Mouse (Mus musculus): Measurements from ENCODE around the gene Trrap.
A peak's percentile ranks its signal among the peaks of the same experiment; 100 is the strongest.
"Not testable (repeated sequence)": the region's sequence is repeated elsewhere in the genome, so short reads cannot be mapped to it uniquely, and the experiment has no call there.

Trrap gene

DNA sequence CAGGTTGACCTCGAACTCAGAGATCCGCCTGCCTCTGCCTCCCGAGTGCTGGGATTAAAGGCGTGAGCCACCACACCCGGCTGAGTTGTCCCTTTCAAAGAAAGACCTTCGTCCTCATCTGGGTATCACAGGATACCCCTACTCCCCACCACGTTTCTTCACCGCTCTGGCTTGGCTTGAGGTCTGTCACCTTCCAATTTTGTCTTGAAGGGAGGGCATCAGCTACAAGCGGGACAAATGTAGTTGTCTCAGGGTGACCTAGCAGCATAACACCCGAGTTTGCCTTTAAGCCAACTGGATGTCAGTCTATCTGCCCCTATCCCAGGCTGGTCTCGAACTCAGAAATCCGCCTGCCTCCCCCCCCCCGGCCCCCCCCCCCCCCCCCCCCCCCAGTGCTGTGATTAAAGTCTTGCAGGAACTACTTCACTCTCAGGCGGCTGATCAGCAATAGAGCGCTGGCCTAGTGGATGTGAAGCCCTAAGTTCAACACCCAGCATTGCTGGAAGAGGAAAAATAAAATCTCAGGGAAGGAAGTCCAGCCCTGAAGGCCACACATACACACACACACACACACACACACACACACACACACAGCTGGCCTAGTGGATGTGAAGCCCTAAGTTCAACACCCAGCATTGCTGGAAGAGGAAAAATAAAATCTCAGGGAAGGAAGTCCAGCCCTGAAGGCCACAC, at the start of gene Trrap:
Trrap (plus strand) TSS at position 627 of the 693 bp plus-strand sequence.
- not testable (repeated sequence) for DNase-seq

DNA sequence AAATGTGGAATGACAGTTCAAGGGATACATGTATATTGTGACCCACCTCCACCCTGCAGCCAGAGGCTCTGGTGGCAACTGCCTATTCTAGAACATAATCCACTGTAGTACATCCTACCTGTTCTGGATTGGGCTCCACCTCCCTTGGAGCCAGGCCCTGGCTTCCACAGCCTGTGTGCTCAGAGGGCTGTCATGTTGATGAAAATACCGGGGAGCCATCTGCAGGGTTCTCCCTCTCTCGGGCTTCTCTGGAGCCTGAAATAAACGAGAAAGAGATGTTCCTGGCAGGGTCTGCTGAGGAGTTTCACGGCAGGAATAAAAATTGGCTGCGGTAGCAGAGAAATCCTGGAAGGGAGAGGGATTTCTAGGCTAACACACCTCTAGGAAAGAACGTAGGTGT, 47.8 kb upstream of the Trrap start:
- DNase-seq = peak; percentile 74

DNA sequence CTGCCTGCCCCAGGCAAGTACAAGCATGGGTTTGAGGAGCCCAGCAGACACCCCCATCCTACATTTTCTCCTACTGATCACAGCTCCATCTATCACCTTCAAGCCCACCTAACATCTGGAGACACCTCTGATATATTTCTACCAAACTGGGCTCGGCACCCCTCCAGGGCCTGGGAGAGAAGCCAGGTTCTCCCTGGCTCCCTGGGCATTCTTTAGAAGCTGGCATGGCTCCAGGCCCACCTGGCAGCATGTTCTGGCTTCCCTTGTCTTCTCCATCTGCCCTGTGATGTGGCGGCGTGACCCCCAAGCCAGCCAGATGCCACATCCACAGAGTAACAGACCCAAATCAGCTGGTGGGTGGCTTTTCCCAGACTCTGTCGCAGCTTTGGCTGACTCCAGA, 47.3 kb upstream of the Trrap start:
- DNase-seq = peak; percentile 48

DNA sequence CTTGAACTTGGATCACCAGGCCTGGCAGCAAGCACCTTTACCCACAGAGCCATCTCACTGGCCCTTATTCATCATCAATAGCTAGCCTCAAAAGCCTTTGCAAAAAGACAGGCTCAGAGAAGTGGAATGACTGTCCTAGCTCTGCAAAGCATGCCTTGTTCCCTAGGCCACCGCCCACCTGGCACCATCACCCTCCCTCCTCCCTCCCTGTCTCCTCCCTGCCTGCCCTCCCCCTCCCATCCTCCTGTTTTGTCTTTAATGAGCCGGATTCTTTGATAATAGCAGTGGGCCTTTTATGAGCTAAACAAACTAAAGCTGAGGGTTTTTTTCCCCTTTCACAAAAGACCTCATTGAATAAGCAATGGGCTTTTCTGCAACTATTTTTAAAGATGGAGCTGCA, 42.6 kb upstream of the Trrap start:
- no peak for DNase-seq

DNA sequence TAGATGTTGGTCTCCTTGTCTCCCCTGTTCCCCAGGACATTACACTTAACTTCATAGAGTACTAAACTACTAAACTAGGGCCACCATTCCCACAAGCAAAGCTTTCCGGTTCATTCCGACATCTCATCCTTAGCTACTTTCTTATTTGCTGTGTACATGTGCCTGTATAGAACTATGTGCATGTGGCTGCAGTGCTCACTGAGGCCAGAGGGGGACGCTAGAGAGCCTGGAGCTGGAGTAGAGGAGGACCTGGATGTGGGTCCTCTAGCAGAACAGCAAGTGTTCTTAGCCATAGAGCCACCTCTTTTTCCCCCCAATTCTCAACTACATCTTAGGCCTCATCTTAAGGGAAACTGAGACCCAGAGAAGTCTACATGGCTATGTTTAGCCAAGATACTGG, 42.0 kb upstream of the Trrap start:
- no peak for DNase-seq

DNA sequence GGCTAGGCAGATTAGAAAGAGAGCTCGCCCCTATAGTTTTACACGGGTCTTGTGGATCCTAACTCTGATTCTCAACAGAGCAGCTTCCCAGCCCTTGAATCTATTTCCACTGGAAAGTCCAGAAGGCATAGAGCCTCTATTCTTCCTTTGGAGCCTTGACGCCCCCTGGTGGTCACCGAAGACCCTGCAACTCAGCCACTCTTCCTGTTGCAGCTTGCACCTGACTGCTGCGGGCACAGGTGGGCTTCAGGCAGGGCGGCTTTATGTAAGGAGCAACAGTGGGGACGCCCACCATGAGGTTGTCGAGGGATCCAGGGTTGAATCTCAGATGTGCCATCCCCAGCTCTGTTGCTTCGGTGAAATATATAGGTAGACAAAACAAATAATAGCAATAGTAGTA, 40.4 kb upstream of the Trrap start:
- DNase-seq = peak; percentile 73

DNA sequence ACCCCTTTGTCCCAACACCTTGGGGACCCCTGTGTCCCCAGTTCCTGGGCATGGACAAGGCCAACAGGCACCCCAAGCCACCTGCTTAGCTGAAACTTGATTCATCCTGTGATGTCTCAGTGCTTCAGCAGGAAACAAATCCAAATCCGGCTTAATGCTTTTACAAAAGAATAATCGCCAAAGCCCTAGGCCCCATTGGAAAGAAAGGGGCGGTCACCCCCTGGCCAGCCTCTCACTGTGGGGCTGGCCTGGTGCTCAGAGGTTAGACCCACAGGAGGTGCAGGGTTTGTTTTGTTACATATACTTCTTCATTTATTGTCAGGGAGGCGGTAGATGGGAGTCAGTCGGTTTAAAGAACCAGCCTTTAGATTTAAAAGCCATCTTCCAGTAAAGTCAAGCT, 39.3 kb upstream of the Trrap start:
- no peak for DNase-seq

DNA sequence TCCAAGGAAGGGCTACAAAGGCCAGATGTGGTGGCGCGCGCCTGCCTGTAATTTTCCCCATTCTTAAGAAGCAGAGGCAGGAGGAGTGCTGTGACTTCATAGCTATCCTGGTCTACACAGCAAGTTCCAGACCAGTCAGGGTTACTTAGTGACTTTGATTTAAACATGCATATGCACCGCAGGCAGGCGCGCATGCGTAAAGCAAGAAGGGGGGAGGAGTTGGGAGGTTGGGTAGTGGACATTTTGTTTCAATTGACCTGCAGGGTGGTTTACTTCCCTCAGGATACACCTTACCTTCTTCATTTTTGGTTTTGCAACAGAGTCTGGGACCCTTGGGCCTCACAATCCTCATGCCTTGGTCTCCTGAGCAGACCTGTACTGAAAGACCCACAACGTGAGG, 38.3 kb upstream of the Trrap start:
- DNase-seq = no peak

DNA sequence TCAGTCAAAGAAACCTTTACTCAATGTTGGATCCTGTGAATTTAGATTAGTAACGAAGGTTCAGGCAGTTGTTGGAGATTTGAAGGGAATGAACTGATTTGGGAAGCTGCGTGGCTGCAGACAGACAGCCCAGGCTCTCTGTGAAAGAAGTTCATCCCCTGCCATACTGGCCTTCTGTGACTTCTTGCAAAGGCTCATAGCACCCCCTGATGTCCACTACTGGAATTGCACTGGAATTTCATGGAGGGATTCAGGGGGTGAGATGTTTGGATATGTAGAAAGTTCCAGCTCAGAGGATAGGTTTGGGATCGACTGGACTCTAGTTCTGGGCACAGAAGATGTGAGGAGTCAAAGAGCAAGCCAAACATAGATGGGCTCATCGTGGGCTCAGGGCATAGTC, 33.6 kb upstream of the Trrap start:
- DNase-seq = peak; percentile 65

DNA sequence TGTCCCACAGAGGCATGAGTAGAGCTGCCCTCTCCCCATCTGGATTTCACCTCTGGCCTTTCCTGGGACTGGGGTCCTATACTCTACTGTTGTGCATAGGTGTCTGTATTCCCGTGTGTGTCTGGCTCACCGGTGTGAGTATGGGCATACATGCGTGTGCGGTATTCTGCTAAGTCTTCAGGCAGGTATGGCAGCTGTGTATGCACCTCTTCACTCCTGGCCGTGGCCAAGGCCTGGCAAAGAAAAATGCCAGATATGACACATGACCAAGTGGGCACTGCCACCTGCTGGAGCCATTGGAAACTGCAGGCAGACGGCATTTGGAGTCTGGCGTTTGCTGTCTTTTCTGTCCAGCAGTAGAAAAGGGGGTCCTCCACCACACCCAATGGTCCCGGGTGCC, 32.6 kb upstream of the Trrap start:
- peak; percentile 70 for DNase-seq

DNA sequence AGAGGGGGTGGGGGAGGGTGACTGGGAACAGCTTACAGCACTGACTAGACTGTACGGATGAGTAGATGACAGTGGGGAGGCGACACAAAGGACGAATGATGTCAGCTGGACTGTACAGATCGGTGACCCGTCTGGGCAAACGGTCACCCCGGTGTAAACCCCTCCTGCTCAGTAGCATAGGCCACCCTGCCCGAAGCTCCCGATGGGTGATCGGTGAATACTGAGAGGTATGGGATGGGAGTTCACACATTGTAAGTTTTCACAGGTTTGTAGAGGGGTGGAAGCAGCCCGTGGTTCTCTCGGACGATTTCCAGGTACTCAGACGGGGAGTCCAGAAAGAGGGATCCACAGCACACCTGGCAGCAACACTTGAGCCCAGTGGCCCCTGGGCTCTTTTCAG, 30.4 kb upstream of the Trrap start:
- DNase-seq = no peak

DNA sequence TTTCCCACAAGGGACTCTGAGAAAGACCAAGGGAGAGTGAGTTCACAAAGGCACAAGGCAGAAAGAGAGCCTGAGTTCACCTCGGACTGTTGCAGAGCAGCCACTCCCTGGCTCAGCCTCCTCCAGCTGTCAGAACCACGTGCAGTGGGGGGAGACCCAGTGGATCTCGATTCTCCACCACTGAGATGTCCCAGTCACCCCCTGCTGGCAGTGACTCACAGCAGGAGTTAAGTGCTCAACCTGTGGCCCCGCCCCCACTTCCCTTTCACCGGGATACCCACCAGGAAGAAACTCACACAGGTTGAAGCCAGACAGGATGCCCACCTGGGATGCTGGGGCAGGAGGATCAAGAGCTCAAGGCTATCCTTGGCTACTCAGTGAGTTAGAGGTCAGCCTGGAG, 15.1 kb upstream of the Trrap start:
- DNase-seq = no peak

DNA sequence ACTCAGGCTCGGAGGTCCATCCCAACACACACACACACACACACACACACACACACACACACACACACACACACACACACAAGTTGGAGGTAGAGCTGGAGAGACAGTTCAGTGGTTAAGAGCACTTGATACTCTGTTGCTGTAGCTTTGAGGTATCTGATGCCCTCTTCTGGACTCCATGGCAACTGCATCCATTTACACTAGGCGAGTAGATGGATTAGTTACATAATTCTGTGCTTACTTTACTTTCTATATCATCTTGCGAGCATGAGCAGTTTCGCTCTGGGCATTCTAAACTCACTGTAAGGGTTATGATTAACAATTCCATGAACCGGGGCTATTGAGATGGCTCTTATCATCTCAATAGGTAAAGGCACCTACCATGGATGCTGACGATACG, 14.5 kb upstream of the Trrap start:
- peak; percentile 83 for DNase-seq

DNA sequence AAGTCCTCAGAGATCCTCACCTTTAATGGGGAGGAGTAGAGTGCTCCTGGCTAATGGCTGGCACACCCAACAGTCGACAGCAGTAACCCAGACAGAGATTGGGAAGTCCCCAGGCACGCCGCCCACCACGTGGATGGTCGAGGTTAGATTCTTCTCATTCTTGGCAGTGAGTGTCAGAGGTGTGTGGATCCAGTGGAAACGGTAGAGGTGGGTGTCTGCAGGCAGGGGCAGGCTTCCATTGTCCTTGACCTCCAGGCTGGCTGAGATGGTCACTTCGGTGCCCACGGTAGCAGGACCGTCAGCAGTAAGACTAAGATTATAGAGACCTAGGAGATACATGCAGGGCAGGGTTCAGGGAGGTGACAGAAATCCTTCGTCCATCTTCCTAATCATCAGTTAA, 12.3 kb upstream of the Trrap start:
- no peak for DNase-seq

DNA sequence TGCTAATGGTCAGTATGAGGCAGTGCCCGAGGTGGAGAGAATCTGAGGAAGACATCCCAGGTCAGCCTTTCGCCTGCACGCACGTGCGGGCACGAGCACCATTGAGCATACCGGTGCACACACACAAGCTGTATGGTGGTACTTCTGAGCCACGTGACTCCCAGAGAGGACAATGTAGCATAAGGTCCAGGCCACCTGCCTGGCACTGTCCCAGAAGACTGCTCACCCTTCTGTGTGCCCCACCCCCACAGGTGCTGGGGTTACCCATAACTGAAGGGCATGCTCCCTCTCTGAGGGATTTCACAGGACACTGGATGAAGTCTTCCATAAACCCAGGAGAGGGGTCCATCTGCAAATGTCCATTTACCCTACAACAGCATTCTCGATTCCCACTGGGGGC, 10.1 kb upstream of the Trrap start:
- no peak for DNase-seq

DNA sequence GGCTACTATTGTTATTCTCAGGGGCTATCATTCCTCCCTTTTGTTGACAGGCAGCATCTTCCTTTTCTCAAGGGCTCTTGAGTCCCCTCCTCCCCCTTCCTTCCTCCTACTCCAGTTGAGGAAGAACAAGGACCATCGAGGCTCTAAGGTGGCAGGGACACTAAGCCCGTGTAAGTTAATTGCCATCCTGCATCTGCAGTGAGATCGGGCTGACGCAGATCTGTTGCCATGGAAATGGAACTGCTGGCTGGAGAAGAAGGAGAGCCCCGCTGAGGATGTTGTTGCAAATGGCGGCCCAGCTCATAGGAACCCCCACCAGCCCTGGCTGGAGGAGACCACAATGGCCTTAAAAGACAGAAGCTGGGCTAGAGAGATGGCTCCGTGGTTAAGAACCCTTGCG, 9.1 kb upstream of the Trrap start:
- peak; percentile 69 for DNase-seq

DNA sequence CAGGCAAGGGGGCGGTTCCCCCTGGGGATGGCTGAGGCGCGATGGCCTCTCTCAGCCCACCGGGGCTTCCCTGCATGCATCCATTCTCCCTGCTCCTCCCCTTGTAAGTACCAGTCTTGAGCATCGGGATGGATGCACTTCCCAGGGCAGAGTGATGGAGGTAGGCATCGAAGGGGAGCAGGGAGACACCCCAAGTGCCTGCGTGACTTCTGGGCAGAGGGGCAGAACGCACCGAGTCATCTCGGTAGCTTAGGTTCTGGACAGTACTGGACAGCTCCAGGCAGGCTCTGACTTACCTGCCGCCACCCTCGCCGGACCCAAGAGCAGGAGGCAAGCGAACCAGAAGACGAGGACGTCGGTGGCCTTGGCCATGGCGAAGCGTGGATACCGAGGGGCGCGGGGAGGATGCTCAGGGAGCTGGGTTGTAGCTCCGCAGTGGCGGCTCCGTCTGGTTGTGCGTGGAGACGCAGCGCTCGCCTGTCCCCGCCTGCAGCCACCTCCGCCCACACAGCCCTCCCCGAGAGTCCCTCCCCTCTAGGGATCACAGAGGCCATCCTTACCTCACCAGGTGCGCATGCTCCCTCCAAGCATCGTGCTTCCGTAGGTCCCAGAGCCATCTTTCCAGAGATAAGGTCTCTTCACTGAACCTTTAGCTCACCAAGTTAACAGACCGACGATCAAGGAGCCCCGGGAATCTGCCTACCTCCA, 6.2 kb upstream of the Trrap start, which contains the start of gene Tmem130:
Tmem130 (minus strand) TSS at position 658 of the 708 bp plus-strand sequence.
- DNase-seq = peak; percentile 91

DNA sequence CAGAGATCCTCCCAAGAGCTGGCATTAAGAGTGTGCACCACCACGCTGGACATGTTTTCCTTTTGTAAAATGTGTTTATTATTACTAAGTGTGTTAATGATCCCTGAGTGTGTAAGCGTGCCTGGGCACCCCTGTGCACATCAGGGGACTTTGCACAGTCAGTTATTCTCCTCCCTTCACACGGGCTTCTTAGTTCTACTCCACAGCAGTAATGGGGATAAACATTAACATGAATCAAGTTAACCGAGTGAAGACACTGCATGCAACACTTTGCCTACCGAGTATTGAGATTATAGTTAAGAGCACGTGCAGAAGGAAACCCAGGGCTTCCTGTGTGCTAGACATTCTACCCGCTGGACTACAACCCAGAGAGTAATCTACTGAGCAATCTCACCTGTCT, 1.5 kb upstream of the Trrap start:
- DNase-seq = no peak

DNA sequence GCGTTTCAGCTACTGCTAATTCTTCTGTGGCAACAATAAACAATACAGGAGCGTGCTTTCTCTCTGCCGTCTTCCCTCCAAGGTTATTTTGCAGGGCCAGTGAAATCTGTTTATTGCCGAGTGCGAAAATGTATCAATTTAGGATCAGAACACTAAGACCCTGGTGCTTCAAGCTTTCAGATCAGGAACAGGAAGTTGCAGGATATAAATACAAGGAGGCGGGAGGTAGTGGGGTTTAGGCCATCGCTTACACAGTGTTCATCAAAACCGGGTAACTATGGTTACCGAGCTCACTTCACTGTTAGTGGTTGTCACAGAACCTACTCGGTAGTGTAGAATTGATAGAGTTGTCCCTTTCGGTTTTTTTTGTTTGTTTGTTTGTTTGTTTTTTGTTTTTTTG, 886 bp upstream of the Trrap start:
- DNase-seq = no peak

DNA sequence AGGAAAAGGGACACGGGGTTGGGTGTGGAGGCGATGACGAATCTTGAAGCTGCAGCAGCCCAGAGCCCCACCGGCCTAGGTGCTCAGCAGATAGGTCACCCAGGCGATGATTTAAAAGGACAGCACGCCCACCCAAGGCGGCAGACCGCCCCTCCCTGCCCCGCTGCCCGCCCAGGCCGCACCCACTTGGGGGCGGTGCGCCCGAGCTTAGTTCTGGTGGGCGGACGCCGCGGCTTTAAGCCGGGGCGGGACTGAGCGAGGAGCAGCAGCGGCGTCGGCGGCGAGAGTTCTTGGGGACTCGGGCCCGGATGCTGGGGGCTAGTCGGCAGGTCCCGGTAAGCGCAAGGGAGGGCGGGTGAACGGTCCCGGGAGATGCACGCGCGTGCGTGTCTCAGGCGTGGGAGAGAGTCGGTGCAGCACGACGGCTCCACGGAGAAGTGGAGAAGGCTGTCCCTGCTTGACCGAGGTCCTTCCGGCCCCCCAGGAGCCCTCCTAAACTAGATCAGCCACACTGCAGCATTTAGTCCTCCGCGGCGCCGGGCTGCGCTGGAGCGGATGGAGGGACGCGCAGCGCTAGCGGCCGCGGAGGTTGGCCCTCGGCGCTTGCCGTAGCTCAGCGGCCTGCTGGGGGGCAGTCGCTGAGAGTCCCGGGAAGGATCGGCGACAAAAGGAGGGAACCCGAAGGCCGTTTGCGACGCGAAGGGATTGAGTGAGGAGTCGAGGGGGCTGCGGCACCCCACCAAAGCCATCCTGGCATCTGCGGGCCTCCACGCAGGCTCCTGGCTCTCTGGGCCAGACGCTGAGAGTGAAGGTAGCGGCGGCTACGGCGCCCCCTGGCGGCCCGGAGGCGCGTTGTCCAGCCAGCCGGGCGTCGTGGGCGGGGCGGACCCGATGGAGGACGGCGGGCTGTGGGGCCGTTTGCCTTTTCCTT, 644 bp downstream of the Trrap start:
- peak; percentile 91 for DNase-seq

DNA sequence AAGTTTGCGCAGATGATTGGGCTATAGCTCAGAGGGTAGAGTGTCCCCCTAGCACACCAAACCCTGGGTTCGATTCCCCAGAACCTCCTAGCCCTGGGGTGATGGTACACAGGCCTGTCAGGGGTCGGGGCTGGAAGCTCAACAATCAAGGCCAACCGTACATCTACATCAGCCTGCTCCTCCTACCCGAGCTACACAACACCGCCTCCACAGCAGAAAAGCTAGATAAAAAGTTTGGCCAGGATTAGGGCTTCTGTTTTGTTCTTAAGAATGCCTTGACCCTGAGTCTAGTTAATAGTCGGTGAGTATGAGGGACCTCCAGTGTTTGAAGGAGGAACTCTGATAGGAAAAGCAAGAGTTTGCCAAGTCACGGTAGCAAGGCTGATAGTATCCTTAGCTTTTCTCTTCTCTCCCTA, 1.5 kb downstream of the Trrap start:
- no peak for DNase-seq

DNA sequence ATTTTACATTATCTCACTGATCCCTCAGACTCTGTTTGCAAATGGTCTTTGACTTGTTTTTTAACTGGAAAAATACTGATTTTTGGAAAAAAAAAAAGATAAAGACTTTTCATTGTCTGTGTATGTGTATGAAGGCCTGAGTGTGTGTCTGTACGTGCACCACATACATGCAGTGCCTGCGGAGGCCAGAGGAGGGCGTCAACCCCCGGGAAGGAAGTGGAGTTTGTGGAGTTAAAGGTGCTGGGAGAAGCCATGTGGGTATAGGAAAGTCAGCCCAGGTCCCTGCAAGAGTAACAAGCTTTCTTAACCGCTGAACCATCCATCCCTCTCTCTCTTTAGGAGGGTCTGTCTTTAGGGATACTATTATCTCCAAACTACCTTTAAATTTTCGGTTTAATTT, 5.7 kb downstream of the Trrap start:
- no peak for DNase-seq

DNA sequence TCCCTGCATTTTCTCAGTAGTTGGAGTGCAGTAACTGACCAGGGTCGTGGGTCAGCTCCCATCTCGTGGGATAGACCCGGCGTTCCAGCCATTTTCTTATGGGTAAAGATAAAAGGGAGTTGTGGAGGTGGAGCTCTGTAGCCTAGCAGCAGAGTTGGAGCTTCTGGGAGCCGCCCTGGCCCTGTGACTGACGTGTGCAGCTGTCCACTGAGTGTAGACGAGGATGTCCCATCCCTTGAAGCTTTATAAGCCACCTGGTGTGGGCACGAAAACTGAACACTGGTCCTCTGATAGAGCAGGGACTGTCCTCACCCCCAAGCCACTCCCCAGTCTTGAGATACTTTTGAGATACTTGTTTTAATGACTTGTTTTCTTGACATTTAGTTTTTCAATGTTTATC, 13.1 kb downstream of the Trrap start:
- no peak for DNase-seq

DNA sequence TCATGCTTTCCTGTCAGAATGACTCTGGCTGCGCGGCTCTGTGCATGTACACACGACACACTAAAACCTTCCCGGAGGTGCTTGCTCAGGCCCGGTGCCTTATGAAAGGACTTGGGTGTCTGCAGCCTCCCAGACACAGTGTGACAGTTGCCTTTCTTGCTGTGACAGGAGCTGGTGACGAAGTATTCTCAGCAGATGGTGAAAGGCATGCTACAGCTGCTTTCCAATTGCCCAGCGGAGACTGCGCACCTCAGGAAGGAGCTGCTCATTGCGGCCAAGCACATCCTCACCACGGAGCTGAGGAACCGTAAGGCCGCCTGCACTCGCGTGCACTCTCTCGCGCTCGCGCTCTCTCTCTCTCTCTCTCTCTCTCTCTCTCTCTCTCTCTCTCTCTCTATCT, 18.9 kb downstream of the Trrap start:
- peak; percentile 42 for DNase-seq

Data from right cerebral cortex, adult 18-20 months (tissue).